Mouse (Mus musculus): Measurements from ENCODE around the gene 2310007B03Rik. TPM values are rescaled to one million over a fixed set of nuclear protein-coding genes. Genes with fewer than 3 reads are reported as not detected.
"Not testable (repeated sequence)": the region's sequence is repeated elsewhere in the genome, so short reads cannot be mapped to it uniquely, and the experiment has no call there.

The 2310007B03Rik gene
- polyA plus RNA-seq (2016; fragmentation: Nextera tagmentation; extraction: Ambion mirVana), result 0.47 and 0.62 TPM in 2 replicates

GRCm38 (mm10) chr1:93160501-93161133, at the start of gene 2310007B03Rik:
Gene 2310007B03Rik (minus strand): TSS chr1:93160948.
- no peak within 1 kb of the TSS for H3K27ac ChIP-seq (replicated peaks)
- no peaks in the 10 kb centered on the region for H3K9me3 ChIP-seq (replicated peaks)
- WGBS, result 81% methylated on average over 8 of the region's 8 CpGs
- 0 out of 2 replicates have a peak, but pooled peaks cover 4% of the 10 kb centered on the region for H3K4me1 ChIP-seq
- H3K4me3 ChIP-seq, result no peak within 1 kb of the TSS
- no peaks in the 10 kb centered on the region for H3K27me3 ChIP-seq (ENCODE audit: low read depth, poor library complexity, severe bottlenecking)
- no peaks in the 10 kb centered on the region for H3K36me3 ChIP-seq
- DNase-seq (ENCODE audit: low spot score), result no peak

- peaks cover 42% of the 10 kb centered on the region for H3K4me1 ChIP-seq
- no peaks in the 10 kb centered on the region for H3K9me3 ChIP-seq (replicated peaks)
- H3K27ac ChIP-seq (replicated peaks), result 0 out of 2 replicates have a peak overlapping the region, but pooled peaks have one; percentile 42
Measured at GRCm38 (mm10) chr1:93210213-93210641, 49.5 kb upstream of the 2310007B03Rik start.

GRCm38 (mm10) chr1:93207536-93208064, 46.9 kb upstream of the 2310007B03Rik start:
- Histone ChIP-seq H3K4me1 (peaks cover 27% of the 10 kb centered on the region), H3K36me3 (no peaks in the 10 kb centered on the region), H3K27ac (replicated peaks) (no peak overlapping the region), H3K9me3 (replicated peaks) (no peaks in the 10 kb centered on the region), H3K27me3 (ENCODE audit: low read depth, poor library complexity, severe bottlenecking) (no peaks in the 10 kb centered on the region; the same call in 1 of the 2 replicates), H3K4me3 (no peak overlapping the region)
- DNase-seq (ENCODE audit: low spot score), result no peak
- 95% methylated on average over 4 of the region's 4 CpGs for WGBS

More at GRCm38 (mm10) chr1:93210213-93210641, 49.5 kb upstream of the 2310007B03Rik start:
- H3K27me3 ChIP-seq (ENCODE audit: low read depth, poor library complexity, severe bottlenecking), result no peaks in the 10 kb centered on the region
- DNase-seq (ENCODE audit: low spot score), result no peak
- H3K36me3 ChIP-seq, result no peaks in the 10 kb centered on the region
- no peak overlapping the region for H3K4me3 ChIP-seq
- WGBS, result 73% methylated on average over 9 of the region's 9 CpGs

- no peak overlapping the region for H3K4me3 ChIP-seq
- H3K4me1 ChIP-seq, result peaks cover 19% of the 10 kb centered on the region
- no peaks in the 10 kb centered on the region for H3K36me3 ChIP-seq
- 66% methylated on average over 12 of the region's 12 CpGs for WGBS
- no peaks in the 10 kb centered on the region for H3K9me3 ChIP-seq (replicated peaks)
- DNase-seq (ENCODE audit: low spot score), result no peak
- peak overlapping the region; percentile 7; the same call in 1 of the 2 replicates for H3K27ac ChIP-seq (replicated peaks)
- no peaks in the 10 kb centered on the region; the same call in 1 of the 2 replicates for H3K27me3 ChIP-seq (ENCODE audit: low read depth, poor library complexity, severe bottlenecking)
Measured at GRCm38 (mm10) chr1:93206277-93206970, 45.7 kb upstream of the 2310007B03Rik start.

- Histone ChIP-seq H3K9me3 (replicated peaks) (0 out of 2 replicates have a peak, but pooled peaks cover 3% of the 10 kb centered on the region), H3K27ac (replicated peaks) (no peak overlapping the region), H3K4me3 (no peak overlapping the region), H3K4me1 (no peaks in the 10 kb centered on the region), H3K27me3 (ENCODE audit: low read depth, poor library complexity, severe bottlenecking) (no peaks in the 10 kb centered on the region), H3K36me3 (no peaks in the 10 kb centered on the region)
- no peak for DNase-seq (ENCODE audit: low spot score)
- 83% methylated on average over 3 of the region's 3 CpGs for WGBS
Measured at GRCm38 (mm10) chr1:93197916-93198315, 37.2 kb upstream of the 2310007B03Rik start.

GRCm38 (mm10) chr1:93197454-93197853, 36.7 kb upstream of the 2310007B03Rik start:
- not testable (repeated sequence) for H3K4me3 ChIP-seq; H3K4me1 ChIP-seq; DNase-seq (ENCODE audit: low spot score); H3K27me3 ChIP-seq (ENCODE audit: low read depth, poor library complexity, severe bottlenecking); H3K27ac ChIP-seq (replicated peaks); H3K9me3 ChIP-seq (replicated peaks); H3K36me3 ChIP-seq
- 92% methylated on average over 2 of the region's 2 CpGs for WGBS

- no peak overlapping the region for H3K27ac ChIP-seq (replicated peaks)
- no peaks in the 10 kb centered on the region for H3K36me3 ChIP-seq
- H3K27me3 ChIP-seq (ENCODE audit: low read depth, poor library complexity, severe bottlenecking), result peaks cover 15% of the 10 kb centered on the region
- 88% methylated on average over 3 of the region's 3 CpGs for whole genome bisulfite sequencing
- DNase-seq (ENCODE audit: low spot score), result no peak
- H3K4me1 ChIP-seq, result peaks cover 10% of the 10 kb centered on the region
- 0 out of 2 replicates have a peak, but pooled peaks cover 3% of the 10 kb centered on the region for H3K9me3 ChIP-seq (replicated peaks)
- no peak overlapping the region for H3K4me3 ChIP-seq
Measured at GRCm38 (mm10) chr1:93194961-93195360, 34.2 kb upstream of the 2310007B03Rik start.

- peaks cover 34% of the 10 kb centered on the region for H3K27me3 ChIP-seq (ENCODE audit: low read depth, poor library complexity, severe bottlenecking)
- no peak overlapping the region for H3K27ac ChIP-seq (replicated peaks)
- H3K9me3 ChIP-seq (replicated peaks), result no peaks in the 10 kb centered on the region
- no peak for DNase-seq (ENCODE audit: low spot score)
- H3K4me3 ChIP-seq, result peak overlapping the region; percentile 32; the same call in 1 of the 2 replicates
- peaks cover 10% of the 10 kb centered on the region for H3K4me1 ChIP-seq
- H3K36me3 ChIP-seq, result no peaks in the 10 kb centered on the region
- WGBS, result 6% methylated on average over 17 of the region's 17 CpGs
Measured at GRCm38 (mm10) chr1:93190726-93191305, 30.1 kb upstream of the 2310007B03Rik start.

GRCm38 (mm10) chr1:93184071-93184828, 23.5 kb upstream of the 2310007B03Rik start:
- H3K36me3 ChIP-seq, result no peaks in the 10 kb centered on the region
- H3K4me3 ChIP-seq, result no peak overlapping the region
- no peaks in the 10 kb centered on the region for H3K9me3 ChIP-seq (replicated peaks)
- no peaks in the 10 kb centered on the region for H3K4me1 ChIP-seq
- H3K27ac ChIP-seq (replicated peaks), result no peak overlapping the region
- peaks cover 15% of the 10 kb centered on the region for H3K27me3 ChIP-seq (ENCODE audit: low read depth, poor library complexity, severe bottlenecking)
- no peak for DNase-seq (ENCODE audit: low spot score)
- 80% methylated on average over 14 of the region's 14 CpGs for WGBS

GRCm38 (mm10) chr1:93182281-93182680, 21.5 kb upstream of the 2310007B03Rik start:
- H3K27me3 ChIP-seq (ENCODE audit: low read depth, poor library complexity, severe bottlenecking), result peaks cover 18% of the 10 kb centered on the region
- 93% methylated on average over 7 of the region's 7 CpGs for WGBS
- H3K4me3 ChIP-seq, result no peak overlapping the region
- H3K9me3 ChIP-seq (replicated peaks), result no peaks in the 10 kb centered on the region
- no peak for DNase-seq (ENCODE audit: low spot score)
- H3K27ac ChIP-seq (replicated peaks), result no peak overlapping the region
- H3K4me1 ChIP-seq, result peaks cover 4% of the 10 kb centered on the region
- H3K36me3 ChIP-seq, result no peaks in the 10 kb centered on the region

- Histone ChIP-seq H3K9me3 (replicated peaks) (no peaks in the 10 kb centered on the region), H3K27ac (replicated peaks) (peak overlapping the region; percentile 87), H3K27me3 (ENCODE audit: low read depth, poor library complexity, severe bottlenecking) (peaks cover 37% of the 10 kb centered on the region), H3K36me3 (no peaks in the 10 kb centered on the region), H3K4me3 (peak overlapping the region; percentile 62), H3K4me1 (peaks cover 25% of the 10 kb centered on the region)
- WGBS, result 3% methylated on average over 44 of the region's 44 CpGs
- DNase-seq (ENCODE audit: low spot score), result peak; percentile 75
Measured at GRCm38 (mm10) chr1:93176525-93177332, 16.0 kb upstream of the 2310007B03Rik start.

All from midbrain, embryonic 10.5 days (tissue).